Mouse (Mus musculus) T-helper 17 cell (primary cell): ENCODE measurements around the gene Lpcat4.

Source experiments
- in situ Hi-C, 2 experiments: fragments of 300-600 bp; cut with MboI, MseI; formaldehyde crosslinking; loops; 1 replicate in 1 of 2; 2 replicates in 1 of 2; pipeline ENCODE4 v1.15.1; 2025; ENCODE audit warnings: high pct_unique_total_duplicates in 2 of 2

The Lpcat4 gene

GRCm38 (mm10) chr2:112239212-112239934 is at the start of gene Lpcat4:
Gene Lpcat4, plus strand, starts transcription at chr2:112239468.
- in situ Hi-C loops, result loop anchor here in 1 of 2 experiments (10.0 kb wide), 1 partner anchor 1605 kb away; the partner anchor contains the start of gene Arhgap11a

- in situ Hi-C loops, result loop anchor here in 1 of 2 experiments (10.0 to 25.0 kb wide), 2 partner anchors 138 to 1960 kb away; no protein-coding TSS in a partner anchor
Measured at GRCm38 (mm10) chr2:112196859-112197258, 42.4 kb upstream of the Lpcat4 start.

GRCm38 (mm10) chr2:112203056-112203455 is 36.2 kb upstream of the Lpcat4 start:
- in situ Hi-C loops, result loop anchor here in 1 of 2 experiments (10.0 kb wide), 1 partner anchor 262 kb away; no protein-coding TSS in a partner anchor

- in situ Hi-C loops, result no loop called here
Measured at GRCm38 (mm10) chr2:112210142-112210541, 29.1 kb upstream of the Lpcat4 start.

GRCm38 (mm10) chr2:112210699-112211098 is 28.6 kb upstream of the Lpcat4 start:
- in situ Hi-C loops, result no loop called here

GRCm38 (mm10) chr2:112215977-112216376 is 23.3 kb upstream of the Lpcat4 start:
- in situ Hi-C loops, result no loop called here

- in situ Hi-C loops, result no loop called here
Measured at GRCm38 (mm10) chr2:112217614-112218013, 21.7 kb upstream of the Lpcat4 start.

GRCm38 (mm10) chr2:112220880-112221279 is 18.4 kb upstream of the Lpcat4 start:
- in situ Hi-C loops, result no loop called here

- in situ Hi-C loops, result no loop called here
Measured at GRCm38 (mm10) chr2:112222607-112223006, 16.7 kb upstream of the Lpcat4 start.

- in situ Hi-C loops, result no loop called here
Measured at GRCm38 (mm10) chr2:112224356-112224755, 14.9 kb upstream of the Lpcat4 start.

- in situ Hi-C loops, result loop anchor here in 1 of 2 experiments (10.0 kb wide), 1 partner anchor 1612 kb away; the partner anchor contains the start of gene Arhgap11a
Measured at GRCm38 (mm10) chr2:112232623-112233022, 6.6 kb upstream of the Lpcat4 start.

- in situ Hi-C loops, result loop anchor here in 1 of 2 experiments (10.0 kb wide), 1 partner anchor 1608 kb away; the partner anchor contains the start of gene Arhgap11a
Measured at GRCm38 (mm10) chr2:112236620-112237019, 2.6 kb upstream of the Lpcat4 start.

- in situ Hi-C loops, result loop anchor here in 1 of 2 experiments (10.0 kb wide), 1 partner anchor 1607 kb away; the partner anchor contains the start of gene Arhgap11a
Measured at GRCm38 (mm10) chr2:112238006-112238405, 1.3 kb upstream of the Lpcat4 start.

GRCm38 (mm10) chr2:112239935-112240721 is 860 bp downstream of the Lpcat4 start:
- in situ Hi-C loops, result loop anchor here in 1 of 2 experiments (10.0 kb wide), 1 partner anchor 1605 kb away; the partner anchor contains the start of gene Arhgap11a

GRCm38 (mm10) chr2:112241787-112242186 is 2.5 kb downstream of the Lpcat4 start:
- in situ Hi-C loops, result no loop called here

- in situ Hi-C loops, result no loop called here
Measured at GRCm38 (mm10) chr2:112245307-112245706, 6.0 kb downstream of the Lpcat4 start.

GRCm38 (mm10) chr2:112246193-112246592 is 6.9 kb downstream of the Lpcat4 start:
- in situ Hi-C loops, result no loop called here

GRCm38 (mm10) chr2:112247323-112247722 is 8.1 kb downstream of the Lpcat4 start:
- in situ Hi-C loops, result no loop called here

GRCm38 (mm10) chr2:112249780-112250453 is 10.6 kb downstream of the Lpcat4 start:
- in situ Hi-C loops, result loop anchor here in 1 of 2 experiments (25.0 kb wide), 1 partner anchor 212 kb away; the partner anchor contains the start of gene Emc7

GRCm38 (mm10) chr2:112254675-112255515 is 15.6 kb downstream of the Lpcat4 start:
- in situ Hi-C loops, result loop anchor here (5.0 to 25.0 kb wide), 2 partner anchors 207 to 227 kb away; partner anchors contain the start of genes Chrm5 (in 1 of the 2) and Emc7 (in 1 of the 2)
